Mouse (Mus musculus): ENCODE data around the gene Cel.
A peak's percentile ranks its signal among the peaks of the same experiment; 100 is the strongest.

The Cel gene

DNA sequence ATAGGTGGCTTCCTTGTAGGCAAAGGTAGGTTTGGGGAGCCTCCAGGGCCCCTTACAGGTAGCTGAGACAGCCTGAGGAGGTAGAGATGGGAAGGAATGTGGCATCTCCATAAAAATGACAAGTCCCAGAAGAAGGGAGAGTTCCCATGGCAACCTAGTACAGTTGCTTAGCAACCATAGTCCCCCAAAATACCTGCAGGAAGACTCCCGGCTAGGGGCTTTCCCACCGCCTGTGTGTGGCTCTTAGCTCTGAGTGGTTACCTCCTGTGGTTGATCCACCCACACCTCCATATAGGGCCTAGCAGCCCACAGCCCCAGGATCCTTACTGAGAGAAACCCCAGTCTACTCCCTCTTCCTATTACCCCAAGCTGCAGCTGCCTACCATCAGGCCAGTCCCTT is 45.0 kb downstream of the Cel start:
- DNase-seq (ENCODE audit: low spot score): no peak

DNA sequence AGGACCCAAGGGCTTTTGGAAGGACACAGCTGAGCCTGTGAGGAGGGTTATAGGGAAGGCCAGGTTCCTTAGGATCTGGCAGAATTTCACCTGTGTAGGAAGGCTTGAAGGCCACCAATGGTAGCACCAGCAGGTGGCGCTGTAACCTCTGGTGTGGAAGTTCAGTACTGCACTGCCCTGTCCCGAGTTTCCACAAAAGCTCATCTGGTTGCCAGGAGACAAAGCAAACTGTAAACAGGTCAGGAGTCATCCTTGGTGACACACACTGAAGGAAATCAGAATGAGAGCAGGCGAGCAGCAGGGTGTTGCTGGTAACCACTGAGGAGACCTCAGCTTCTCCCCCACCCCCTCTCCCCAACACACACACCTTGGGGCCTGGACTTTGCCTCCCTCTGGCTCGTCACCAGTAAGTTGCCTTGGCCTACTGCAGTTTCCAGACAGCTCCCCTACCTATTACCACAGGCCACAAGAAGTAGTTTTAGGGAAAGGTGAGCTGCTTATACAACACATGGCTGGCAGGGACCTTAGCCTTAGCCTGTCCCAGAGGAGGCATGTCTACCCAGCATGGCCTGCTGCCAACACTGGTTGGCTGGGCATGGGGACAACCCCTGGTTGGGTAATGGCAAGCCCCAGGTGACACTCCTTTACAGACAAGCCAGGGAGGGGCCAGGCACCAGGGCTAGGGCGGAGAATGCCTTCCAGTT is 45.8 kb downstream of the Cel start:
- DNase-seq (ENCODE audit: low spot score): peak; percentile 91

DNA sequence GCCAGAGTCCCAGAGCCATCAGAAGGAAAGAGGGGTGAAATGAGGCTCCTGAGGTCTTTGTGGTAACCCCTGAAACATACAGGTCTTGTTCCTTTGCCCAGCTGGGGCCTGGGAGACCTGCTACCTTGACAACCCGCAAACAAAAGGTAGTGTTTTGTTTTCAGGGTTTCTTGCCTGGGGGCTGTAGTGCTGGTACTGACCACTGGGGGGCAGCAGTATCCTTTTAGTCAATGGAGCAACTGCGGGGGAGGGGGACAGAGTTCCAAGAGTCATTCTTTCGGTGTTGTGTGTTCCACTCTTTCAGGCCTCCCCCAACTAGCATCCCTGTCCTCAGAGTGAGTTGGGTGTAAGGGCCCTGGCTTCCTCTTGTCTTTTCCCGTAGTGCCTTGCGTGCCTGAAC is 48.7 kb downstream of the Cel start:
- peak; percentile 88 for DNase-seq (ENCODE audit: low spot score)

DNA sequence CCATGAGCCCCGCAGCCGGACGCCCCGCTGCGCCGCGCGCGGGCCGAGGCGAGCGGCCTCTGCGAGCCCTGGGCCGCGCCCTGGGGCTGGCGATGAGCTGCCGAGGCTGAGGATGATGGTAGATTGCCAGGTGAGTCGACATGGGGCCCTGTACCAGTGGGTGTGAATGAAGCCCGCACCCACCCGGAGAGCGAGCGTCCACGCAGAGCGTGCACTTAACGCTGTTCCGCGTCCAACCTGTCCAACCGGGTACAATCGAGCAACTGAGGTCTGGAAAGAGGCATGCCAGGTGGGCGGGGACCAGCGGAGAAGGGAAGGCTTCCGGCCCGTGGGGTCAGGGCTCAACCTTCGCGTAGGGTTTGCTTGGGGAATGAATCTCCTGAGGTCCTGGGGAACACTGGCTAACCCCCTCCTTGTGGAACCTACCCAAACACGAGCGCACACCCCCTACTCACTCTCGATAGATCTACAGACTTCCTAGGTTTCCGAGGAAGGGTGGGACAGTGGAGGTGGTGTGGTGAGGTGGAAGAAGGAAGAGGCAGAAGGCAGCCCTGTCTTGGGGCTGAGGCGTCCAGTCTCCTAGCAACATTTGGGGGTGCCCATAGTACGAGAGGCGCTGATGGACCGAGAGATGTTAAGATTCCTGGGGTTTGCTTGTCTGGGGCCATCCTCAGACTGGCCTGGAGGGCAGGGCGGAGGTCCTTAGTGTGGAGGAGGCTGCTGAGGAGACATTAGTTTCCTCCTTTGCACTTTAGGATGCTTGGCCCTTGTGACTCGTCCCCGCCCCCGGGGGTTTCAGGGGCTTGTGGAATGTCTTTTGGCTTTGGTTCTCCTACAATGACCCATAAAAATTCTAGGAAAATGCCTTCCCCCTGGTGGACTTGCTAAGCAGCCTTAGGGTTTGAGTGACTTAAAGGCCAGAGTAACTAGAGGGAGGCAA is 49.5 kb downstream of the Cel start:
- peak; percentile 62 for DNase-seq (ENCODE audit: low spot score)

DNA sequence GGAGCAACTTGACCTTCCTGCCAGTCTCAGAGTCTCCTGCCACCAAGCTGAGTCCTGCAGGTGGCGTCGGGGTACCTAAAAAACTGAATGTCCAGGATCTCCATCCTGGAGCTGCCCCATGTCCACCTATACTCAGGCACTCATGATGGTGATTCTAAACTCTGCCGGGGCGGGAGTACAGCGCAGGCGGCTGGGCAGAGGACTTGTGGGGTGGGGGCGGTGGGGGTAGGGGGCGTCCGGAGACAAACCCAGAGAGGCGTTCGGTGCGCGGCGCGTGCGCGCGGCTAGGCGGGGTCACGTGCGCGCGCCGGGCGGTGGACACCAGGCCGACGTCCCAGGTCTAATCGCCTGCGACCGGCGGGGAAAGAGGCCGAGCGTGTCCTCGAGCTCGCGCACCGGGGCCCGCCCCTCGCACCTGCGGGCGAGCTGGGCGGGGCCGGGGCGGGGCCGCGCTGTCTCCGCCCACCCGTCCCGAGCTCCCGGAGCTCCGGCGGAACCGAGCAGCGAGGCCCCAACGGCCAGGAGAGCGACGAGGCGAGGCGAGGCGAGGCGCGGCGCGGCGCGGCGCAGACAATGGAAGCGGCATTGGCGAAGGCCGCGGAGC is 50.3 kb downstream of the Cel start, which contains the start of gene Ralgds:
TSS of gene Ralgds (plus strand) at position 328 of the 604 bp plus-strand sequence.
- peak; percentile 72 for DNase-seq (ENCODE audit: low spot score)

DNA sequence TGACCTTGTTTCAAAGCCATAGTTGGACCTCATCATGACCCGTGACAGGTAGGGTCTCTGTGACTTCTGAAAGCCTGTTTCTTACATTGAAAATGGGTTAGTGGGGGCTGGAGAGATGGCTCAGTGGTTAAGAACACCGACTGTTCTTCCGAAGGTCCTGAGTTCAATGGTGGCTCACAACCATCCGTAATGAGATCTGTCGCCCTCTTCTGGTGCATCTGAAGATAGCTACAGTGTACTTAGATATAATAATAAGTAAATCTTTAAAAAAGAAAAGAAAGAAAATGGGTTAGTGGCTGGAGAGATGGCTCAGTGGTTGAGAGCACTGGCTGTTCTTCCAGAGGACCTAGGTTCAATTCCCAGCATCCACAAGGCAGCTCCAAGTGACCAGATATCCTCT is 51.6 kb downstream of the Cel start:
- DNase-seq (ENCODE audit: low spot score): peak; percentile 2

DNA sequence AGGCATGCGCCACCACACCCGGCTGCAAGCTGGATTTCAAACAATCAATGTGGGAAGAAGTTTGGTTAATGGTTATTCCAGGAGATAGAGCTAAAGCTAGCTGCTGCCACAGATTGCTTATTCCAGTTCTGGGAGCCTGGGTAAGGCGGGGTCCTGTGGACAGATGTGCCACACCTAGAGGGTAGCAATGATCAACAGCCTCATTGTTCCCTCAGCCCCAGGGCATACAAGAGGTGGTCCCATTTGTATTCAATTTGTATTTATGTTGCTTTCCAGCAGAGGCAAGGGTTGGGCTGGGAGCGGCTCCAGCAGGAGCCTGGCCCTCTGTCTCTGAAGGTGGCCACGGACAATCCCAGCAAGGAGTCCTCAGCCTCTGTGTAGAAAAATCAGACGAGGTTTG is 56.9 kb downstream of the Cel start:
- peak; percentile 1 for DNase-seq (ENCODE audit: low spot score)

DNA sequence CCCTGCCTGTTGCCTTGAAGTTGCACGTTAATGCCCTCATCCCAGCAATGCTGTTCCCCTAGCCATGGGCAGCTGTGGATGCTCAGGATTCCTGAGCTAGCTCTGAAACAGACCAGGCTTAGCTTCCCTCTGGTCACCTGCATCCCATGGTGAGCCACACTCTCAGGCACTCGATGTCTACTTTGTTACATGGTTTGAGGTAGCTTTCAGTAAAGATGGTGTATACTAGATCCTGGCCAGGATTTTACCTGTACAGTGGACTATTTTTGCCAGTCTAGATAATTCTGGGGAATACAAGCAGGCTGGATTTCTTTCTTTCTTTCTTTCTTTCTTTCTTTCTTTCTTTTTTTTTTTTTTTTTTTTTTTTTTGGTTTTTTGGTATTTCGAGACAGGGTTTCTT is 57.4 kb downstream of the Cel start, which contains the start of gene Gm10134:
TSS of gene Gm10134 (plus strand) at position 301 of the 400 bp plus-strand sequence.
- DNase-seq (ENCODE audit: low spot score): no peak

Data from urinary bladder, postnatal 14 days (tissue).